Mouse (Mus musculus): ENCODE data around the gene Galnt5. TPM values are rescaled to one million over a fixed set of nuclear protein-coding genes. Genes with fewer than 3 reads are reported as not detected.

Galnt5 gene
- under 1 TPM in 1 of 2 experiments, not detected in 1; 0.22 TPM for polyA plus RNA-seq (2017; shearing (Covaris generic))

GRCm38 (mm10) chr2:57997752-57998430 lies at the start of gene Galnt5:
Gene Galnt5, plus strand, starts transcription at chr2:57997884.

GRCm38 (mm10) chr2:58052821-58053581 lies 55.3 kb downstream of the Galnt5 start, which contains the start of gene Ermn:
Gene Ermn, minus strand, starts transcription at chr2:58052864.

Other genes starting within 250 kb of the Galnt5 start
- gene Ermn, start 55.0 kb downstream of the Galnt5 start, polyA plus RNA-seq (2017; shearing (Covaris generic)), result under 1 TPM; 0.68 to 0.87 TPM
- 100 to 1,000 TPM; 547 to 991 TPM for gene Cytip, start 197.6 kb downstream of the Galnt5 start, polyA plus RNA-seq (2017; shearing (Covaris generic))

All from activated CD4-positive, CD25-positive, alpha-beta regulatory T cell (primary cell).